Mouse (Mus musculus): ENCODE data around the gene Hist1h1t.
A peak's percentile ranks its signal among the peaks of the same experiment; 100 is the strongest.
"Not testable (repeated sequence)": the region's sequence is repeated elsewhere in the genome, so short reads cannot be mapped to it uniquely, and the experiment has no call there.

The Hist1h1t gene

DNA sequence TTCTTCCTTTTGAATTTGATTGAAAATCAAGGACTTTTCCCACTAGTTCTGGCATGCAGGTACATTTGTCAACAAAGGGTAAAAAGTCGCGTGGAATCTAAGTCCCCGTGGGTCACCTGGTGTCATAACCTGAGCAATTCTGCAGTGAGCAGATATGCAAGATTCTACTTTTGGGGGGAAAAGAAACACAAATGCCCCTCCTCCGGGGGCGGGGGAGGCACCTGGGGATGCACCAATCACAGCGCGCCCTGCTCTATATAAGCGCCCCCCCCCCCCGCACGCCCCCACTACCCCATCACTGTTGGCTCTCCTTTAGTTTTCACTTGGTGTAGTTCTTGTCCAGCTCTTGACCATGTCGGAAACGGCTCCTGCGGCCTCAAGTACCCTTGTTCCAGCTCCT is at the start of gene Hist1h1t:
Gene Hist1h1t (plus strand): TSS at position 301 of the 400 bp plus-strand sequence.
- DNase-seq (ENCODE audit: low spot score in 2 of 2): no peak

DNA sequence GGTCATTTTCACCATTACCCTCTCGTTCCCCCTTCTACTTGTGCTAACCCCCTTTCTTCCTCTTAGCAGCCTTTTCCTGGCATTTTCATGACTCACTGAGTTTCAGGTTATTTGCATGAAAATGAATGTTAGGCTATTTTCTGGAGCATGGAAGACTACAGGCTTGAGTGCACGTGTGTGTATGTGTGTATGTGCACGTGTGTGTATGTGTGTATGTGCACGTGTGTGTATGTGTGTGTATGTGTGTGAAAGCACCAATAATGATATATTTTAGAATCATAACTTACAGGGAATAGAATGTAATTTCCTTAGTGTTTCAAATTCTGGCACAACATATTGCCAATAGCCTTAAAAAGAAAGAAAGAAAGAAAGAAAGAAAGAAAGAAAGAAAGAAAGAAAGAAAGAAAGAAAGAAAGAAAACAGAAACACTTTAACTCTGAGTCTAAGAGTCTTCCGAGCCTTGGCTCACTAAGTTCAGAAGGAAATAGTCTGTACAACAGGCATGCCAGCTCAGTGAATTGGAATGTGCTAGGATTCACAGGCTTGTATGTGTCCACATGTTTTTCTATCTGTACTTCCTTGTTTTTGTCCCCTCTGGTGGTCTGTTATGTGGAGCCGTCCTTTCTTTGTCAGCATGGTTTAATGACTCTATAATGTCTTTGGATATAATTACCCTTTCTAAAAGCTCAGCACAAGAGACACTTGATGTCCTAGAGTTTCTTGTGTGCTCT is 35.8 kb upstream of the Hist1h1t start:
- DNase-seq (ENCODE audit: low spot score in 2 of 2): no peak

DNA sequence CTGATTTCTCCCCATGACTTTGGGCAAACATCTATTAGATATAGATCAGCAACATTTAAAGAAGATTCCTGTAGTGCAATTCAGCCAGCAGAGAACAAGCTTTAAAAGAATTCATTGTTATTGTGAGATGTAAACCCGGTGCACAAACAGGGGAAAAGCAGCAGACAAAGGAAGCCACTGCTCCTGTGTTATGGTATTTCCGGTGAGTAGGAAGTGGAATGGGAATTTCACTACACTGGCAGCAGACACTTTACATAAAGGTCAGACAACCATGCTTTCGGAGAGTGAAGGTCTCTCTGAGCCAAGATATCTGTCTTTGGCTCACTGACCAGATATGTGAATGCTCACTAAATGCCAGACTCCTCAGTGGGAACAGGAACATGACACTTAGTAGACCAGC is 33.1 kb upstream of the Hist1h1t start:
- no peak for DNase-seq (ENCODE audit: low spot score in 2 of 2)

DNA sequence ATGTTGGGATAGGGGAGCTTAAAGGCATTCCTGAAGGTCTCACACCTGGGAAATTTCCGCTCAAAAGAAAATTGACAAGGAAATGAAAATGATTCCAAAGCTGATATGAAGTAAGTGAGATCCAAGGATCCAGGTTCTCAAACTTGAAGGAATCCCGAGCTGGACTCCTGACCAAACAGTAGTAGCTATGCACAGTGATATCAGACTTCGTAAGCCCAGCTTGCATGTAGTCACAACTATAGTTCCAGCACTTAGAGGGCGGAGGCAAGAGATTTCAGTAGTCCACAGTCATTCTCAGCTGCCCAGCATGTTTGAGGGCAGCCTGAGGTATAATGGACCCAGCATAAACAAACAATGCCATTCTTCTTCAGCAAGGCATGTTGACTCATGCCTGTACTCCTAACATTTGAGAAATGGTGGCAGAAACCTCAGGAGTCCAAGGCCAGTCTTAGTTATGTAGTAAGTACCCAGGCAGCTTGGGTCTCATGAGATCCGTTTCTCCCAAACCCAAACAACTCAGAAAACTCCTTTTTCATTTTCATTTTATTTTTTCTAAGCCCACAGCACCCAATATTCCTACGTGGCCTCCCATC is 13.5 kb upstream of the Hist1h1t start:
- DNase-seq (ENCODE audit: low spot score in 2 of 2): no peak

DNA sequence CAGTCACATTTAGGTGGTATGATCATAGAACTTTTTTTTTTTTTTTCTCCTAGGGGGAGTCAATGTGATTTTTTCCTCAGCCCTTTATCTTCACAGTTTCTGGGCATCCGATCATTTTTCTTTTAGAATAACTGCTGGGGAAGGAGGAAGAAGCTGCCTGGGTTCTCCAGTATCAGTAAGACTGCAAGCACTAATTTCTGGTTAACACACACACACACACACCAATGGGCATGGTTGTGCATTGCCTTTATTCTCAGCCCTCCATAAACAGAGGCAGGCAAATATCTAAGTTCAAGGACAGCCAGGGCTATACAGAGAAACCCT is 13.0 kb upstream of the Hist1h1t start:
- DNase-seq (ENCODE audit: low spot score in 2 of 2): no peak

DNA sequence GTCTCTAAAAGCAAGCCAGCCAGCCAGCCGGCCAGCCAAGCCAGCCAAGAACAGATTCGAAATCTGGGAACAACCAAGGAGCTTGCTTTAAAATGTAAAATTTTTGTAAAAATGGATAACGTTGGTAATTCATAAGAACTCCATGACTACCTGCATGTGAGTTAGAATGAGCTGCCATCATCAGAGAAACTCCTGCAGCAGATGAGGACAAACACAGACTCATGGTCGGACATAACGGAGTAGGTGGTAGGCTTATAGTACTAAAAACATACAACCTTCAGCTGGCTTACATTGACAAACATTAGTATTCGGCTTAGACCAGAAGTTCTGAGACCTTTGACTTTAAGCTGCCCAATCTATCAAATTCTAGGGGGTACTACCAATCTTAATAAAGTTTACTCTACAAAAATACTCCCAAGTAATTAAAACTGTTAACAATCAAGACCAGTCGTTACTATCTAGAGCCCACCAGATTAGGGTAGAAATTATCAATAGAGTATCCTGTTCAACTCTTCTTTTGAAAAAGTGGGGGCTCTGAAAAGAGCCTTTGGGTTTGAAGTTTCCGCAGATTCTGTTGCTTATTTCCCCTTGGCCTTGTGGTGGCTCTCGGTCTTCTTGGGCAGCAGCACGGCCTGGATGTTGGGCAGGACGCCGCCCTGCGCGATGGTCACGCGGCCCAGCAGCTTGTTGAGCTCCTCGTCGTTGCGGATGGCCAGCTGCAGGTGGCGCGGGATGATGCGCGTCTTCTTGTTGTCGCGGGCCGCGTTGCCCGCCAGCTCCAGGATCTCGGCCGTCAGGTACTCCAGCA is 12.5 kb upstream of the Hist1h1t start:
- DNase-seq (ENCODE audit: low spot score in 2 of 2): not testable (repeated sequence)

DNA sequence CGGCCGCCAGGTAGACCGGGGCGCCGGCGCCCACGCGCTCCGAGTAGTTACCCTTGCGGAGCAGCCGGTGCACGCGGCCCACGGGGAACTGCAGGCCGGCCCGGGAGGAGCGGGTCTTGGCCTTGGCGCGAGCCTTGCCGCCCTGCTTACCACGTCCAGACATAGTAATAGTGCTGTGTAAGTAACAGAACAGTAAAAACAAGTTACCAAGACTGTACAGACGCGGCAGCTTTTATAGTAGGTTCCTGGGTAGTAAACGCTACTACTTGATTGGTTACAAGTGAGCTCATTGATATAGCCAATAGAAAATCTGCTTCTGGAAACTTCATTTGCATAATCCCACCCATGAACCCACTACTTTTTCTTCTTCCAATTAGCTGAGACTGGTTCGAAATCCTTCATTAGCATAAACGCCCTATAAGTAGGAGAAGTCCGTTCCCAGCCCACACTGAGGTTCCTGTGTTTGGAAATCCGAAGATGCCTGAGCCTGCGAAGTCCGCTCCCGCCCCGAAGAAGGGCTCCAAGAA is 11.8 kb upstream of the Hist1h1t start, which contains the start of the genes Hist1h2ac and Hist1h2bc:
Gene Hist1h2ac (minus strand): TSS at position 194 of the 527 bp plus-strand sequence.
Gene Hist1h2bc (plus strand): TSS at position 445 of the 527 bp plus-strand sequence.
- peak; percentile 74 to 89 for DNase-seq (ENCODE audit: low spot score in 2 of 2)

DNA sequence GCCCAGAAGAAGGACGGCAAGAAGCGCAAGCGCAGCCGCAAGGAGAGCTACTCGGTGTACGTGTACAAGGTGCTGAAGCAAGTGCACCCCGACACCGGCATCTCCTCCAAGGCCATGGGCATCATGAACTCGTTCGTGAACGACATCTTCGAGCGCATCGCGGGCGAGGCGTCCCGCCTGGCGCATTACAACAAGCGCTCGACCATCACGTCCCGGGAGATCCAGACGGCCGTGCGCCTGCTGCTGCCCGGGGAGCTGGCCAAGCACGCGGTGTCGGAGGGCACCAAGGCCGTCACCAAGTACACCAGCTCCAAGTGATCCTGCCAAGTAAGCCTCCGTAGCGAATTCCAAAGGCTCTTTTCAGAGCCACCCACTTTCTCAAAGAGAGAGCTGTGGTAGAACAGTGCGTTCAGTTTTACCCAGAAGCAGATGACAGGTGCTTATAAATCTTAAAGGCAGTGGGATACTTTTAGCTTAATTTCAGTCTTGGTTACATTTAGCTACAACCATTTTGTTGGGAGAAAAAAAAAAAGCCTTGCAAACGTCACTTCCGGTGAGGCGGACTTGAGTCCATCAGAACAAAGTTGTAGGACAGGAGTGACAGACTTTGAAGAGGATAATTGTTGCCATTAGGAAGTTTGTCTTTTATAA is 11.2 kb upstream of the Hist1h1t start:
- DNase-seq (ENCODE audit: low spot score in 2 of 2): peak in 1 of 2 experiments; percentile 34

DNA sequence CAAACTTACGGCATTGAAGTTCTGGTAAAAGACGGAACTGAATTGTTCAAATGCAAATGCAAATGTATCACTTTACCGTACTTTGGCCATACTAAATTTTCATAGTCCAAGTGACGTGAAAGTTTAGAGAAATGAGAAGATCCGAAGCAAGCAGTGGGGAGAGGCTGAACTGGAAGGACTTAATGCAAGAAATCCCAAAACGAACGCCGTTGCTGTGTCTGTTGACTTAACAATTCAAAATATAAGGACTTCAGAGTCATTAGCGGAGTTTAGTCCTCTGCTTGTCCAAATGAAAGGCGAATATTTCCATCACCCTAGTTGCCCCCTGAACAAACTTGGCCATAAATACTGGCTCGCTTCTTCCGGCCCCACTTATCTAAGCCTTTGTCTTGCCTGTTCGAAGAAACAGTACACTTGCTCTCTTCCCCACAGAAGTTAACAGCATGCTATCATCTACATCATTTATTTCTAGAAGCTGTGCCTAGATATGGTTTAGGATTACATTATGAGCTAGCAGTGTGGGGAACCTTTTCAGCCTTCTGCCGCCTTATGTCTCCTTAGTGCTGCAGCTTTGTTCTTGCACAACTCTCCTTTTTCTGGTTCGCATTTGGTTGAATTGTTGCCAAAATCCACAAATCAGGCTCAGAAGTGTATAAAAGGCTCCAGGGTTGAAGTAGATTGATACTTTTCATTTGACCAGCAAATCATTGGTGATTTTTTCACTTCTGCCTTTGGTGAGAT is 10.3 kb upstream of the Hist1h1t start:
- DNase-seq (ENCODE audit: low spot score in 2 of 2): no peak

- DNase-seq (ENCODE audit: low spot score in 2 of 2): no peak
Measured at GRCm38 (mm10) chr13:23685966-23686365, 9.6 kb upstream of the Hist1h1t start.

DNA sequence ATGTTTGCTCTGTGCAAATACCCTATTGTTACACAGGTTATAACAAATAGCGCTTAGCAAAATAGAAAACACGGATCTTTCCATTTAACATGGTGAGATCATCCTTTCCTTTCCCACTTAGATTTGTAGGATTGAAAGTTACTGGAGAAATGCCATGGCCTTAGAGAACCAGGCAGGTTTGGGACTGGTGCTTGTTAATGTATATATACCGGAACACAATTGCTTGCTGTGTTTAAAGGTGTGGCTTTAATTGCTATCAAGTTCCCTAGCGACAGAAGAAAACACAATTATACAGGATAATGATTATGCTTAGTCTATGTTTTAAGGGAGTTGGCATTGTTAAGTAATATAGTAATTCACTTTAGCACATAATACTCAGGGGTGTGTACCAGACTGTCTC is 8.4 kb upstream of the Hist1h1t start:
- DNase-seq (ENCODE audit: low spot score in 2 of 2): no peak

- no peak for DNase-seq (ENCODE audit: low spot score in 2 of 2)
Measured at GRCm38 (mm10) chr13:23687907-23688306, 7.7 kb upstream of the Hist1h1t start.

DNA sequence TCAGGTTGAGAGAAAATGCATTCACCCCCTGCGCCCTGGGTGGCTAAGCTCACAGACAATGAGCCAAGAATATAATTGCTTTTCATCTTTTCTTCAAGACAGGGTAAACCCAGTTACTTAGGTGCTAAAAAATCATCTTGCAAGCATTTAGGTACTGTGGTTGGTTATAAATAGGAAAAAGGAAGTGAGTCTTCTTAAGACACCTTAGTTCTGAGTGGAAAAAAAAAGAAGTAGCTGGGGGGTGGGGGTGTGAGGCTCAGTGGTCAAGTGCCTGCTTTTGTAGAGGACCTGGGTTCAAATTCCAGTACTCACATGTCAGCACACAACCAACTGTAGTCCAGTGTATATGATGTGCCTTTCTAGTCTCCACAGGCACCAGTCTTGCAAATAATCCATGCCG is 6.7 kb upstream of the Hist1h1t start:
- DNase-seq (ENCODE audit: low spot score in 2 of 2): no peak

DNA sequence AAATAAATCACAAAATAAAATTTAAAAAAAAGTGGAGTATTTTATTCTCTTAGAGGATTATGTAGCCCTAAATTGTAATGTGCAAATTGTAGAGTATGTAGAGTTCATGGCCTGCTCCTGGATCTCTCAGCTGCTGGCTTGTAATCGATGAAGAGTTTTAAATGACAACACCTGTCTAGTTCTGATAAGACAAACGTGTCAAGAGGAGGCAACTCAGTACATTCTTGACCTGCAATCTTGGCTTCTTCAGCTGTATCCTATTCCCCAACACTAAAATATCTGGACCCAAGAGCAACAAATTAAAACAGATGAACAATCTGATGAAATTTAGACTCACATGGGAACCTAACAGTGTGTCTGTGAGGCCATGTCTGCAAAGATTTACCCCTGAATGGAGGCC is 6.2 kb upstream of the Hist1h1t start:
- DNase-seq (ENCODE audit: low spot score in 2 of 2): no peak

GRCm38 (mm10) chr13:23693856-23694440 is 1.7 kb upstream of the Hist1h1t start:
- no peak for DNase-seq (ENCODE audit: low spot score in 2 of 2)

DNA sequence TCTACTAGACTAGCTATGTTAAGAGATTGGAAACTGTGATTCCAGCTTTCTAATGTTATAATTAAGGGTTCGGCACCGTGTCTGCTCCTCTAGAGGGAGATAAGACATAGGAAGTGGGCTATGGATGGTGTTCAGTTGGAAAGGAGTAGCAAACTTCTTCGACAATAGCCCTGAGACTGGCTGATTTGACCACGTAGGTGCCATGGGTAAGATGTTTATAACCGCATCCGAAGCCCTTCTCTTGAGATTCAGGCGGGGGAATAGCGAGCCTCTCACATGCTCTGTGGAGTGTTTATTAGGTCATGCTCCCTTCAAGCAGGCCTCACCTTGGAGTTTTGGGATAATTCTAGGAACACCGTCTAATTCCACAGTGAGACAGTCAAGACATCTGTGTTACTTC is 658 bp upstream of the Hist1h1t start:
- no peak for DNase-seq (ENCODE audit: low spot score in 2 of 2)

GRCm38 (mm10) chr13:23696061-23696474 is 454 bp downstream of the Hist1h1t start:
- DNase-seq (ENCODE audit: low spot score in 2 of 2): no peak

DNA sequence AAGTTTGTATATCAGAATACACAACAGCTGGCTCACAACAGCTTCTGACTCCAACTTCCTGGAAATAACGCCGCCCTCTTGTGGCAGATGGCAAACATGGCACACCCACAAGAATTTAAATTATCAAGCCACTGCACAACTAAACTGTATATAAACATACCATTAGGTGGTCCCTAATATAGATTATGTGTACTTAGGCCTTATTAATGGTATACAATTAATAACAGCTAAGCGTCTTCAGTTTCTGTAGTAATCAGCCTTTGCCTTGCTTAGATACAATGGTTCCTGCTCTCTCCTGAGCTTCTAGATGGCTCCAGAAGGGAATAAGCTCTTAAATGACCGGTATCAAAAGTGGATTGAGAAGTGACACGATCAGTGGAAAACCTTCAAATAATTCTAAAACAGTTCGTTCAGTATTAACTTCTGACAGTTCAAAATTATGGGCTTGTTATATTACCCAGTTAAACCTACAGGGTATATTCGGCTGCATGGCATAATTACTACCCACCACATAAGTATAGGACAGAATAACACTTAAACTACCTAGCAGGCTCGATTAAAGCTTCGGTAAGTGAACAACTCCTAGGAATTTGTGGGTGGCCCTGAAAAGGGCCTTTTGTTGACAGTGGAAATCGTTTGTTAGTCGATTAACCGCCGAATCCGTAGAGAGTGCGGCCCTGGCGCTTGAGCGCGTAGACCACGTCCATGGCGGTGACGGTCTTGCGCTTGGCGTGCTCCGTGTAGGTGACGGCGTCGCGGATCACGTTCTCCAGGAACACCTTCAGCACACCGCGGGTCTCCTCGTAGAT is 2.1 kb downstream of the Hist1h1t start:
- no peak for DNase-seq (ENCODE audit: low spot score in 2 of 2)

GRCm38 (mm10) chr13:23698300-23698693 is 2.7 kb downstream of the Hist1h1t start, which contains the start of gene Hist1h4c:
Gene Hist1h4c, minus strand, starts transcription at chr13:23698454.
- peak; percentile 95 to 97 for DNase-seq (ENCODE audit: low spot score in 2 of 2)

DNA sequence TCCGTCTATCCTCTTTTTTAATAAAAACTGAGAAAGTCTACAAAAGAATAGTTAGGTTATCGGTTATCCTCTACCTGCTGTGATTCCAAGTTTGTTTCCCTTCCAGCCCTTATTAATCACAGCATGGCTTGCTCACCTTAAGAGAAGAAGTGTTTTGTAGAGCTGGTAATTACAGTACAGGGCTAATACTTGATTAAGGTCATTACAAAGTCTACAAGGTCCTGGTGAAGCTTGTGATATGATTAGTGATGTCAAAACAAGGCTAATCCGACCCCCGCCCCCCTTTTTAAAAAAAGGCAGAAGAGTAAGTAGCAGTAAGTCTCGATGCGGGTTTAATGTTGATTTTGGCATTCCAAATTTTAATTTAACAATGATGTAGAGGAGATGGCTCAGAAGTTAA is 3.4 kb downstream of the Hist1h1t start:
- DNase-seq (ENCODE audit: low spot score in 2 of 2): no peak
